Mouse (Mus musculus) kidney, adult 11 months (tissue): ENCODE measurements around the gene Msi2.

ENCODE experiments used
- DNase-seq: peaks from one replicate; pipeline ENCODE4 v3.0.0; 2022

Msi2 gene

GRCm38 (mm10) chr11:88506544-88507419, 211.5 kb downstream of the Msi2 start:
- no peak for DNase-seq

GRCm38 (mm10) chr11:88506109-88506508, 212.2 kb downstream of the Msi2 start:
- no peak for DNase-seq

- DNase-seq, result no peak
Measured at GRCm38 (mm10) chr11:88502566-88502965, 215.7 kb downstream of the Msi2 start.

- DNase-seq, result no peak
Measured at GRCm38 (mm10) chr11:88498491-88498890, 219.8 kb downstream of the Msi2 start.

GRCm38 (mm10) chr11:88496460-88496859, 221.9 kb downstream of the Msi2 start:
- no peak for DNase-seq

GRCm38 (mm10) chr11:88495759-88496158, 222.6 kb downstream of the Msi2 start:
- no peak for DNase-seq

- no peak for DNase-seq
Measured at GRCm38 (mm10) chr11:88495018-88495417, 223.3 kb downstream of the Msi2 start.

- DNase-seq, result no peak
Measured at GRCm38 (mm10) chr11:88493795-88494559, 224.3 kb downstream of the Msi2 start.

GRCm38 (mm10) chr11:88492585-88492984, 225.7 kb downstream of the Msi2 start:
- DNase-seq, result no peak

- no peak for DNase-seq
Measured at GRCm38 (mm10) chr11:88489985-88490384, 228.3 kb downstream of the Msi2 start.

- peak; percentile 37 for DNase-seq
Measured at GRCm38 (mm10) chr11:88488941-88489724, 229.2 kb downstream of the Msi2 start.

- no peak for DNase-seq
Measured at GRCm38 (mm10) chr11:88488175-88488940, 230.0 kb downstream of the Msi2 start.

- DNase-seq, result no peak
Measured at GRCm38 (mm10) chr11:88485987-88486386, 232.3 kb downstream of the Msi2 start.

GRCm38 (mm10) chr11:88485088-88485487, 233.2 kb downstream of the Msi2 start:
- no peak for DNase-seq

- no peak for DNase-seq
Measured at GRCm38 (mm10) chr11:88484047-88484446, 234.3 kb downstream of the Msi2 start.

GRCm38 (mm10) chr11:88482636-88483035, 235.7 kb downstream of the Msi2 start:
- DNase-seq, result no peak

GRCm38 (mm10) chr11:88482236-88482635, 236.1 kb downstream of the Msi2 start:
- no peak for DNase-seq

GRCm38 (mm10) chr11:88481602-88482161, 236.6 kb downstream of the Msi2 start:
- DNase-seq, result no peak

GRCm38 (mm10) chr11:88481092-88481601, 237.2 kb downstream of the Msi2 start:
- DNase-seq, result no peak

GRCm38 (mm10) chr11:88479498-88479897, 238.8 kb downstream of the Msi2 start:
- DNase-seq, result no peak

GRCm38 (mm10) chr11:88474889-88475440, 243.3 kb downstream of the Msi2 start:
- DNase-seq, result no peak
